Mouse (Mus musculus) liver, embryonic 14 days (tissue): ENCODE data around the gene Cpxm1. TPM values are rescaled to one million over a fixed set of nuclear protein-coding genes. Genes with fewer than 3 reads are reported as not detected.

Source experiments
- polyA plus RNA-seq: library from polyadenylated mRNA; depleted of rRNA; stranded (reverse); fragments of >200 nt; gene quantifications from 2 replicates; pipeline ENCODE4 v1.2.3, GENCODE M21; 2012; rRNA removed

Cpxm1 gene
- 2.1 and 2.8 TPM in 2 replicates for polyA plus RNA-seq

DNA sequence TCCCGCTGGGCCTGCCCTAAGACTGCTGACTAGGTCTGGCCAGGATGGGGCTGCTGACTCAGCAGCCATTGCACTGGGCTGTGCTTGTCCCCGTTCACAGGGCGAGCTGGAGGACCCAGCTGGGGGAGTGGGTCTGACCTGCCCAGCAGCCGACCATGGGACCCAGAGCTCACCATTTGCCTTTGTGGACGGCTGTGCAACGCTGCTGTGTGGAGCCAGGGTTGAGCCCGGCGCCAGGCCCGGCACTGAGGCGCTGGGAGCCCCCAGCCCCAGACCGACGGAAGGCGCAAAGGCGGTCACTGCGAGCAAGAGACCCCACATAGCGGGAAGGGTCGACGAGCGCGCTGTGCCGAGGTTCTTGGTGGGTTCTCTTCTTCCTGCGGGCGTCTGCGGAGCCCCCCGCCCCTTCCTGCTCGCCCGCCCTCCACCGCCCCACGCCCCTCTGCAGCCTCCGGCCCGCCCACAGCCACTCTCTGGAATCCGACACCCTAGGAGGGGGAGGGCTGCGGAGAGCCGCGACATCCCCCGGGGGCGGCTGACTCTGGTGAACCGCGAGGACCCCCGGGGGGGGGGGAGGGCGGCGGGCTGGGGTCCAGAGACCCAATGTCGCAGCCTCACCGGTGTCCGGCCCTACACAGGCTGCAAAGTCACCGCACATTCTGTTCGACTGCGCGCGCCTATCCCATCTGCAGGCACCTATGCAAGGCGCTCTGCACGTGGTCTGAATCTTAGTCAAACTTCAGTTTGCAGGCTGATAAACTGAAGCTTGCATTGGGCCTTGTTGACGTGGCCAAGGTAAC, at the start of gene Cpxm1:
Gene Cpxm1, minus strand, starts transcription at position 389 of the 800 bp plus-strand sequence.

GRCm38 (mm10) chr2:130424126-130424853, 26.9 kb upstream of the Cpxm1 start, which contains the start of the genes Vps16 and Pced1a:
TSS of gene Vps16 (plus strand) at chr2:130424339.
TSS of gene Pced1a (minus strand) at chr2:130424701.

DNA sequence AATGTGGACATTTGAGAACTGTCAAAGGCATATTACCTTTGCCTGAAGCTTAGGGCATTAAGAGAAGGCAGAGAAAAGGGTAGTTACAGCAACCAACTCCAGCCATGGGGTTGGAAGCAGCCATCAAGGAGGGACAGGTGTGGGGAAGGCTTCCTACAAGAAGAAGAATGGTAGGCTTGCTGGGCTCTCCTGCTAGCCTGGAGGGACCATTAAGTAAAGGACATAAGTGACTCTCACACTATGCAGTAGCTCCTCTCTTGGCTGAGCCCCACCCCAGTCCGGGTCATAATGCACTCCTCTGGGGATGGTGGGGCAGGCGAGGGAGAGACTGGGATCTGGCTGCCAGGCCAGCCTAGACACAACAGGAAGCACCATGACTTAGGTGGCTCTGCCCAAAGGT, 8.8 kb upstream of the Cpxm1 start, which contains the start of gene Tmem239:
Gene Tmem239, plus strand, starts transcription at position 301 of the 400 bp plus-strand sequence.

DNA sequence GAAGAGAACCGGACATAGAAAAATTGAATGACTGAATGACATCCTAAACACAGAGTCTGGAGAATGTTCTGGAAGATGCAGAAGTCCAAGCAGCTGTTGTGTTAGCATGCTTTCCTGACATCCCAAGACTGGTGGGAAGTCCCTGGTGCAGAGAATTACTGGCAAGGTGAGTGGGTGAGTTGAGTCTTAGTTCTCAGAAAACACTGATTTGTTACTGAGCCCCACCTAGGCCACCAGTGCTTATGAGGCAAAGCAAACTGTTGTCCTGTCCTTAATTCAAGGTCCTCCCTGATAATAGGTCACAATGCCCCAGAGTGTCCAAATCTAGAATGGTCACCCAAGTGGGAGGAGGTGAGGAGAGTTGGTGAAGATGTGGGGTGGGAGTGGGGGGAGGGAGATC, 7.6 kb upstream of the Cpxm1 start, which contains the start of the genes Gm28372 and 1700020A23Rik:
Gene Gm28372, plus strand, starts transcription at position 301 of the 400 bp plus-strand sequence.
Gene 1700020A23Rik, plus strand, starts transcription at position 321 of the 400 bp plus-strand sequence.

Other genes with a start within 250 kb of the Cpxm1 start
- 162 and 198 TPM in 2 replicates for gene Snrpb, start 218.2 kb downstream of the Cpxm1 start, polyA plus RNA-seq
- gene Tmc2, start 202.4 kb downstream of the Cpxm1 start, polyA plus RNA-seq, result not detected in 2 replicates
- 212 and 238 TPM in 2 replicates for gene Nop56, start 123.1 kb downstream of the Cpxm1 start, polyA plus RNA-seq
- gene Idh3b, start 113.0 kb downstream of the Cpxm1 start, polyA plus RNA-seq, result 98.3 and 110 TPM in 2 replicates
- 0.28 and 0.41 TPM in 2 replicates for gene Ebf4, start 102.4 kb downstream of the Cpxm1 start, polyA plus RNA-seq
- not detected in 2 replicates for gene Gm28372, start 7.7 kb upstream of the Cpxm1 start, polyA plus RNA-seq
- gene 1700020A23Rik, start 7.7 kb upstream of the Cpxm1 start, polyA plus RNA-seq, result not detected in 2 replicates
- not detected in 2 replicates for gene Tmem239, start 8.9 kb upstream of the Cpxm1 start, polyA plus RNA-seq
- 37.3 and 44.0 TPM in 2 replicates for gene Vps16, start 26.8 kb upstream of the Cpxm1 start, polyA plus RNA-seq
- gene Pced1a, start 27.1 kb upstream of the Cpxm1 start, polyA plus RNA-seq, result 5.0 TPM in 2 replicates
- gene Ptpra, start 52.7 kb upstream of the Cpxm1 start, polyA plus RNA-seq, result 18.8 and 20.1 TPM in 2 replicates
- gene Mrps26, start 166.2 kb upstream of the Cpxm1 start, polyA plus RNA-seq, result 23.9 and 25.5 TPM in 2 replicates
- gene Oxt, start 178.6 kb upstream of the Cpxm1 start, polyA plus RNA-seq, result not detected in 2 replicates
- gene Avp, start 185.0 kb upstream of the Cpxm1 start, polyA plus RNA-seq, result not detected in 2 replicates
- 3.6 and 4.4 TPM in 2 replicates for gene Fastkd5, start 232.5 kb upstream of the Cpxm1 start, polyA plus RNA-seq
- 3.0 and 3.2 TPM in 2 replicates for gene Ubox5, start 232.5 kb upstream of the Cpxm1 start, polyA plus RNA-seq
- 2.0 and 2.1 TPM in 2 replicates for gene Lzts3, start 245.2 kb upstream of the Cpxm1 start, polyA plus RNA-seq